Mouse (Mus musculus): ENCODE measurements around the gene Gm28043. TPM values are rescaled to one million over a fixed set of nuclear protein-coding genes. Genes with fewer than 3 reads are reported as not detected.

Gm28043 gene
- polyA plus RNA-seq, 1 experiment from 2014 or later, result 1.1 TPM

DNA sequence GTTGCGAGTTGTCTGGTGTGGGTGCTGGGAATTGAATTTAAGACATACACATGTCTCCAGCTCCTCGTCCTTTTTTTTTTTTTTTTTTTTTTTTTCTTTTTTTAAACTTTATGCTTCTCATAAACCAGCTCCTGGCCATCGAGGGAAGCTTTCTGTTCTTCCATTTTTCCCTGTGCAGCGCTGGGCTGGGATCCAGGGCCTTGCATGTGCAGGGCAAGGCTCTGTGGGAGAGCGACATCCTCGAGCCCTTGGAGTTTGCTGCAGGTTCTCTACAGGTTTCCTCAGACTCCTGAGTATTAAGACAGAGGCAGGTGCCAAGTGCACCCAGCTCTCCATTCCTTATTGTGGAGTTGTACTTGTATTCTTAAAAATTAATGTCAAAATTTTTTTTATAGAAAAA lies 47.5 kb downstream of the Gm28043 start:
- Histone ChIP-seq H3K4me3 (ENCODE audit: low read depth, low read length) (no peak overlapping the region), H3K36me3 (ENCODE audit: control insufficient read depth, insufficient read depth, low read length) (no peaks in the 10 kb centered on the region), H3K9ac (ENCODE audit: low read length) (no peak overlapping the region), H3K9me3 (ENCODE audit: control insufficient read depth, low read length) (no peaks in the 10 kb centered on the region), H3K4me2 (replicated peaks; ENCODE audit: low read depth) (no peak overlapping the region), H3K27me3 (ENCODE audit: control insufficient read depth, insufficient read depth, low read length) (no peaks in the 10 kb centered on the region), H3K4me1 (replicated peaks; ENCODE audit: control insufficient read depth, insufficient read depth) (no peaks in the 10 kb centered on the region), H3K27ac (replicated peaks) (no peak overlapping the region)
- 88% methylated on average over 6 of the region's 6 CpGs for WGBS
- ATAC-seq (ENCODE audit: low FRiP score, low TSS enrichment) (no peak), DNase-seq (ENCODE audit: low spot score) (no peak)
- TF ChIP-seq EP300 (optimal IDR thresholded peaks at IDR 0.05) (no peak), CTCF (IDR thresholded peaks at IDR 0.05; ENCODE audit: low read depth) (no peak)

DNA sequence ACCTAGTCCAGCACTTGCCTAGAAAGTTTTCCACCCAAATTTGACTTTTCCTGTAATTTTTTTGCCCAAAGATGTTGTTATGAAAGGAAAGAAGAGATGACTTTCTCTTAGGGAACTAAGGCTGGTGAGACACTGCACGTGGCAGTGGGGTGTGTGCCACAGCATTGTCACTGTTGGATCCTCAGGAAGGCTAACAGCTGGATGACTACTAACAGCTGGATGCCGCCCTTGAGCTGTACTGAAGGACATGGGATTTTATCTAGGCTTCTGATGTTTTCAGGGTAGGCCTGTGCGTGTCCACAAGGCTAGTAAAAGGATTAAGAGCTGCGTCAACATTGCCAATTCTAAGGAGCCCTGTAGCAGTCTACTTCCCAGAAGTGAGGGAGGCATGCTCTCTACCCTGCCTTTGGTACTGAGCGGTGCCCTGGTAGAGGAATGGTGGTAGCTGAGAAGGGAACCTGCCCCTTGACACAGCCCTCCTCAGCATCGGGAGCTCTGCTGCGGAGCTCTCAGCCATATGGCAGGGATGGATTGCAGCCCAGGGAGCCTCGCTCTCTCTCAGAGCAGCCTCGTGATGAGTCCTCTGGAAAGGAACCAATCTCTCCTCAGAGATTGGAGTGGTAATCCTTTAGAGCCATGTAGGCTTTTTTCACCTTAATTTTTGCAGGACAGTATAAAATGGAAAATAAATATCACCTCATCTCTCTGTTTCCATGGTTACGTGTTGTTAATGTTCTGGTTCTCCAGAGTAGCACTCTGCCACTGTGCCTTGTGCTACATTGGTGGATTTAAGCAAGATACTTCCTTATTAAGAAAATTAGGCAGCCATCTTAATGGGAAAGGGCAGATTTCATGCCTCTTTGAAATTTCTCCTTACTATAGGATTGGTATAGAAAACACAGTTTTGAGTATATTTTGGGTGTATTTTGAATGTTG lies 53.6 kb downstream of the Gm28043 start:
- Histone ChIP-seq H3K9ac (ENCODE audit: low read length) (no peak overlapping the region), H3K4me1 (replicated peaks; ENCODE audit: control insufficient read depth, insufficient read depth) (no peaks in the 10 kb centered on the region), H3K27ac (replicated peaks) (no peak overlapping the region; the same call in 1 of the 2 replicates), H3K4me3 (ENCODE audit: low read depth, low read length) (no peak overlapping the region), H3K27me3 (ENCODE audit: control insufficient read depth, insufficient read depth, low read length) (no peaks in the 10 kb centered on the region), H3K4me2 (replicated peaks; ENCODE audit: low read depth) (no peak overlapping the region), H3K9me3 (ENCODE audit: control insufficient read depth, low read length) (no peaks in the 10 kb centered on the region), H3K36me3 (ENCODE audit: control insufficient read depth, insufficient read depth, low read length) (peaks cover 5% of the 10 kb centered on the region; the same call in 1 of the 2 replicates)
- TF ChIP-seq CTCF (IDR thresholded peaks at IDR 0.05; ENCODE audit: low read depth) (no peak), EP300 (optimal IDR thresholded peaks at IDR 0.05) (no peak)
- DNase-seq (ENCODE audit: low spot score), result no peak
- WGBS, result 71% methylated on average over 10 of the region's 10 CpGs
- ATAC-seq (ENCODE audit: low FRiP score, low TSS enrichment), result no peak

DNA sequence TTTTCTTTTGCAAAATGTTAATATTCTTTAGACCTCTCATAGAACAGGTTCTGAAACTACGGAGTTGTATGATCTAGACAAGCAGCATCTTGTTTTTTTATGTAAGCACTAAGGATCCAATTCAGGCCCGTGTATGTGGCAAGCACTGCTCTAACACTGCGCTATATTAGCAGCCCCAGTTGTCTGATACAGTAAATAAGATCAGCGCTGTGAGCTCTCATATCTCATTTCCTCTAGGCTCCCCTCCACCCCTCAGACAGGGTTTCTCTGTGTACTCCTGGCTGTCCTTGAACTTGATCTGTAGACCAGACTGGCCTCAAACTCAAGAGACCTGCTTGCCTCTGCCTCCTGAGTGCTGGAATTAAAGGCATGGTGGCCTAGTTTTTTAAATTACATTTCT lies 54.4 kb downstream of the Gm28043 start:
- H3K27ac ChIP-seq (replicated peaks), result no peak overlapping the region
- H3K4me3 ChIP-seq (ENCODE audit: low read depth, low read length), result no peak overlapping the region
- H3K9ac ChIP-seq (ENCODE audit: low read length), result no peak overlapping the region
- H3K4me1 ChIP-seq (replicated peaks; ENCODE audit: control insufficient read depth, insufficient read depth), result no peaks in the 10 kb centered on the region
- no peak for TF ChIP-seq EP300 (optimal IDR thresholded peaks at IDR 0.05)
- no peak for TF ChIP-seq CTCF (IDR thresholded peaks at IDR 0.05; ENCODE audit: low read depth)
- DNase-seq (ENCODE audit: low spot score) (no peak), ATAC-seq (ENCODE audit: low FRiP score, low TSS enrichment) (no peak)
- no peaks in the 10 kb centered on the region for H3K9me3 ChIP-seq (ENCODE audit: control insufficient read depth, low read length)
- H3K36me3 ChIP-seq (ENCODE audit: control insufficient read depth, insufficient read depth, low read length), result peaks cover 5% of the 10 kb centered on the region; the same call in 1 of the 2 replicates
- H3K4me2 ChIP-seq (replicated peaks; ENCODE audit: low read depth), result no peak overlapping the region
- 87% methylated on average over 4 of the region's 4 CpGs for WGBS
- H3K27me3 ChIP-seq (ENCODE audit: control insufficient read depth, insufficient read depth, low read length), result no peaks in the 10 kb centered on the region

DNA sequence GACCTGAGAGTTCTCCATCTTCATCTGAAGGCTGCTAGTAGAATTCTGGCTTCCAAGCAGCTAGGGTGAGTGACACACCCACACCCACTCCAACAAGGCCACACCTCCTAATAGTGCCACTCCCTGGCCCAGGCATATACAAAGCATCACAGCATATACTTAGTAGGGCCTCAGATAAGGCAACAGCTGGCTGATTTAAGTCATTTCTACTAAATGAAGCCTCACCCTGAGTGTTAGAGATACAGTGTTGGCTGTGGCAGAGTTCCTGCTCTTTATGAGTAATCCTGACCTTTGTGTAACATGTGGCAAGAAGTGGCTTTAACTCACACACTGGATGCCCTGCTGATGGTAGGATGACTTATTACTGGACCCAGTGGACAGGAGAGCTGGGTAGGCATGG lies 55.3 kb downstream of the Gm28043 start:
- Histone ChIP-seq H3K4me1 (replicated peaks; ENCODE audit: control insufficient read depth, insufficient read depth) (no peaks in the 10 kb centered on the region), H3K36me3 (ENCODE audit: control insufficient read depth, insufficient read depth, low read length) (peaks cover 9% of the 10 kb centered on the region), H3K27ac (replicated peaks) (no peak overlapping the region), H3K27me3 (ENCODE audit: control insufficient read depth, insufficient read depth, low read length) (no peaks in the 10 kb centered on the region), H3K9me3 (ENCODE audit: control insufficient read depth, low read length) (no peaks in the 10 kb centered on the region), H3K4me3 (ENCODE audit: low read depth, low read length) (no peak overlapping the region), H3K9ac (ENCODE audit: low read length) (no peak overlapping the region), H3K4me2 (replicated peaks; ENCODE audit: low read depth) (no peak overlapping the region)
- DNase-seq (ENCODE audit: low spot score) (peak; percentile 39), ATAC-seq (ENCODE audit: low FRiP score, low TSS enrichment) (peak; percentile 92)
- TF ChIP-seq EP300 (optimal IDR thresholded peaks at IDR 0.05) (no peak), CTCF (IDR thresholded peaks at IDR 0.05; ENCODE audit: low read depth) (no peak)

DNA sequence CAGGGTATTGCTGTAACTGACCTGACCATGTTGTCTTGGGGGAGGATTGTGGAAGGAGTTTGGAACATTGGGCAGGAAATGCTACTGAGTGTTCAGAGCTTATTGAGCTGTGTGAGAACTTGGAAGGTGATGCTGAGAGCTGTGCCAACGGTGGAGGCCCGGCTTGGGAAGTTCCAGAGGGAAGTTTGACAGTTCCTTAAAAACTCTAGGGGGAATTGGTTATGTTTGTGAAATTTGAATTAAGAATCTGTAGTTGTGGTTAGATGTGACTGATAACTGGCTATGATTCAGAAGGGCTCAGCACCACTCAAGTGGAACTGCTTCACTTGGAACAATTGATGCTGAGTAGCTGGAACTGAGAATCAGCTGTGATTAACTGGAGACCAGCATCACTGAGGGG lies 56.3 kb downstream of the Gm28043 start:
- Histone ChIP-seq H3K9me3 (ENCODE audit: control insufficient read depth, low read length) (no peaks in the 10 kb centered on the region), H3K27ac (replicated peaks) (no peak overlapping the region), H3K4me2 (replicated peaks; ENCODE audit: low read depth) (no peak overlapping the region), H3K27me3 (ENCODE audit: control insufficient read depth, insufficient read depth, low read length) (no peaks in the 10 kb centered on the region), H3K9ac (ENCODE audit: low read length) (no peak overlapping the region), H3K4me1 (replicated peaks; ENCODE audit: control insufficient read depth, insufficient read depth) (no peaks in the 10 kb centered on the region), H3K36me3 (ENCODE audit: control insufficient read depth, insufficient read depth, low read length) (peaks cover 18% of the 10 kb centered on the region), H3K4me3 (ENCODE audit: low read depth, low read length) (no peak overlapping the region)
- 74% methylated on average over 2 of the region's 2 CpGs for WGBS
- no peak for DNase-seq (ENCODE audit: low spot score)
- no peak for TF ChIP-seq CTCF (IDR thresholded peaks at IDR 0.05; ENCODE audit: low read depth)
- TF ChIP-seq EP300 (optimal IDR thresholded peaks at IDR 0.05), result no peak
- no peak for ATAC-seq (ENCODE audit: low FRiP score, low TSS enrichment)

DNA sequence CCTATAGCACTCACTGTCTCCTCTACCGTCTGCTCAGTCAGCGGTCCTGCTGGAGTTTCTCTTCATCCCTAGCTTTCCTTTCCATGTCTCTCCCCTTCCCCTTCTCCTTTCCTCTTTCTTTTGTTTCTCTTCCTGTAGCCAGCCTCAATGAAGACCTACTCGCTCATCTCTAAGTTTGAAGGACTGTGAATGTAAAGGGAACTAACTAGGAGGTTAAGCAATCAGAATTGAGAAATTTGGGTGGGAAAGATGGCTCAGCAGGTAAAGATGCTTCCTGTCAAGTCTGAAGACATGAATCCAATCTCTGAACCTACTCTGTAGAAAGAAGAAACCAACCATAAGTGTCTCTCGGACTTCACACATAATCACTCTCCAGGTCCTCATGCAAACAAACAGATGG lies 58.6 kb downstream of the Gm28043 start:
- ATAC-seq (ENCODE audit: low FRiP score, low TSS enrichment), result no peak
- 96% methylated on average over 4 of the region's 4 CpGs for WGBS
- no peak for DNase-seq (ENCODE audit: low spot score)
- peaks cover 21% of the 10 kb centered on the region for H3K36me3 ChIP-seq (ENCODE audit: control insufficient read depth, insufficient read depth, low read length)
- H3K4me2 ChIP-seq (replicated peaks; ENCODE audit: low read depth), result no peak overlapping the region
- H3K4me1 ChIP-seq (replicated peaks; ENCODE audit: control insufficient read depth, insufficient read depth), result no peaks in the 10 kb centered on the region
- no peaks in the 10 kb centered on the region for H3K27me3 ChIP-seq (ENCODE audit: control insufficient read depth, insufficient read depth, low read length)
- TF ChIP-seq CTCF (IDR thresholded peaks at IDR 0.05; ENCODE audit: low read depth) (no peak), EP300 (optimal IDR thresholded peaks at IDR 0.05) (no peak)
- no peak overlapping the region for H3K27ac ChIP-seq (replicated peaks)
- H3K9ac ChIP-seq (ENCODE audit: low read length), result no peak overlapping the region
- no peaks in the 10 kb centered on the region for H3K9me3 ChIP-seq (ENCODE audit: control insufficient read depth, low read length)
- no peak overlapping the region for H3K4me3 ChIP-seq (ENCODE audit: low read depth, low read length)

Measured in stomach, postnatal 0 days (tissue).